ENCODE assay signal across 22 mouse cellular contexts in genomic region chr9:42878401-42878800, GRCm38 (mm10).
DNase-seq lines count a peak whose midpoint lies in the region; ATAC-seq and TF ChIP-seq lines count a peak whose summit lies in the region.
"Had no signal": no experiment of that assay in that cellular context is flagged by ENCODE, and none has a peak within 500 bp of the region (broad histone marks: within the 10 kb centered on the region; RNA-seq: fewer than 3 reads in every experiment).

No protein-coding gene starts in this region.

- WGBS in forebrain, embryonic 13.5 days = 20% methylated on average over 7 of the region's 7 CpGs
- 27% methylated on average over 7 of the region's 7 CpGs for WGBS in forebrain, embryonic 10.5 days
- WGBS in midbrain, embryonic 12.5 days = 18% methylated on average over 7 of the region's 7 CpGs
- 23% methylated on average over 7 of the region's 7 CpGs for WGBS in midbrain, embryonic 11.5 days
- 12% methylated on average over 7 of the region's 7 CpGs for WGBS in forebrain, postnatal 0 days

- peaks cover 10% of the 10 kb centered on the region; the same call in 1 of the 2 replicates for H3K27me3 ChIP-seq in forebrain, embryonic 13.5 days
- peaks cover 24% of the 10 kb centered on the region for H3K27me3 ChIP-seq in forebrain, embryonic 10.5 days (ENCODE audit: poor library complexity, severe bottlenecking)
- 0 out of 2 replicates have a peak, but pooled peaks cover 4% of the 10 kb centered on the region for H3K27me3 ChIP-seq in midbrain, embryonic 12.5 days
- no peaks in the 10 kb centered on the region for H3K27me3 ChIP-seq in midbrain, embryonic 11.5 days (ENCODE audit: control insufficient read depth, insufficient read depth, low read length)
- no peaks in the 10 kb centered on the region for H3K27me3 ChIP-seq in forebrain, postnatal 0 days (ENCODE audit: insufficient read depth, low read length)

- TF ChIP-seq CTCF in forebrain, postnatal 0 days (IDR thresholded peaks at IDR 0.05; ENCODE audit: low read depth) = no peak

- DNase-seq in forebrain, embryonic 10.5 days (ENCODE audit: extremely low spot score, low spot score) = no peak
- no peak for DNase-seq in midbrain, embryonic 11.5 days (ENCODE audit: low spot score, missing footprints)
- DNase-seq in ZHBTc4 (ENCODE audit: low read depth, low spot score) = peak; percentile 89
- peak; percentile 33 for DNase-seq in forebrain, postnatal 0 days
- no peak for DNase-seq in embryo, embryonic 11 days
- DNase-seq: adrenal gland, adult 8-10 months; cerebellum, postnatal 10 days; gastrocnemius, postnatal 36 days; heart, adult 2 months; heart, postnatal 14 days; kidney, postnatal 36 days; left cerebral cortex, postnatal 4 days; lung, embryonic 14.5 days; right cerebral cortex, postnatal 25 days; thymus, postnatal 14 days had no signal

- H3K36me3 ChIP-seq in forebrain, embryonic 13.5 days (ENCODE audit: poor library complexity, severe bottlenecking) = no peaks in the 10 kb centered on the region
- no peaks in the 10 kb centered on the region for H3K36me3 ChIP-seq in forebrain, embryonic 10.5 days (replicated peaks)
- H3K36me3 ChIP-seq in midbrain, embryonic 12.5 days = no peaks in the 10 kb centered on the region
- no peaks in the 10 kb centered on the region for H3K36me3 ChIP-seq in midbrain, embryonic 11.5 days (ENCODE audit: control insufficient read depth, insufficient read depth, low read length)
- no peaks in the 10 kb centered on the region for H3K36me3 ChIP-seq in forebrain, postnatal 0 days (ENCODE audit: insufficient read depth)
- H3K36me3 ChIP-seq: heart, embryonic 13.5 days; limb, embryonic 15.5 days had no signal

- no peak overlapping the region for H3K4me2 ChIP-seq in forebrain, embryonic 13.5 days
- no peak overlapping the region for H3K4me2 ChIP-seq in midbrain, embryonic 12.5 days (replicated peaks)
- no peak overlapping the region for H3K4me2 ChIP-seq in midbrain, embryonic 11.5 days
- no peak overlapping the region for H3K4me2 ChIP-seq in forebrain, postnatal 0 days (ENCODE audit: low read depth)
- H3K4me2 ChIP-seq: heart, embryonic 13.5 days; limb, embryonic 15.5 days; lung, embryonic 14.5 days had no signal

- H3K9me3 ChIP-seq in forebrain, embryonic 13.5 days (replicated peaks) = no peaks in the 10 kb centered on the region
- H3K9me3 ChIP-seq in forebrain, embryonic 10.5 days = no peaks in the 10 kb centered on the region
- no peaks in the 10 kb centered on the region for H3K9me3 ChIP-seq in midbrain, embryonic 12.5 days
- H3K9me3 ChIP-seq in midbrain, embryonic 11.5 days (ENCODE audit: control insufficient read depth, low read length) = no peaks in the 10 kb centered on the region
- no peaks in the 10 kb centered on the region for H3K9me3 ChIP-seq in forebrain, postnatal 0 days (ENCODE audit: low read length)
- H3K9me3 ChIP-seq: heart, embryonic 13.5 days; limb, embryonic 15.5 days had no signal

- no peak overlapping the region for H3K27ac ChIP-seq in forebrain, embryonic 13.5 days
- H3K27ac ChIP-seq in forebrain, embryonic 10.5 days = no peak overlapping the region
- H3K27ac ChIP-seq in midbrain, embryonic 12.5 days (replicated peaks) = no peak overlapping the region
- no peak overlapping the region for H3K27ac ChIP-seq in midbrain, embryonic 11.5 days (ENCODE audit: low read depth, low read length)
- H3K27ac ChIP-seq in forebrain, postnatal 0 days (ENCODE audit: low read depth, low read length) = peak overlapping the region; percentile 35; the same call in 1 of the 2 replicates
- H3K27ac ChIP-seq: heart, adult 2 months; heart, embryonic 13.5 days; limb, embryonic 15.5 days; liver, embryonic 14.5 days had no signal

- H3K4me3 ChIP-seq in forebrain, embryonic 13.5 days = no peak overlapping the region
- no peak overlapping the region for H3K4me3 ChIP-seq in forebrain, embryonic 10.5 days
- H3K4me3 ChIP-seq in midbrain, embryonic 12.5 days = no peak overlapping the region
- H3K4me3 ChIP-seq in midbrain, embryonic 11.5 days (ENCODE audit: low read depth, low read length) = no peak overlapping the region
- no peak overlapping the region for H3K4me3 ChIP-seq in forebrain, postnatal 0 days (ENCODE audit: low read depth, low read length)
- H3K4me3 ChIP-seq: heart, adult 2 months; heart, embryonic 13.5 days; limb, embryonic 15.5 days had no signal

- peak; percentile 87 for ATAC-seq in forebrain, embryonic 13.5 days
- 0 out of 2 replicates have a peak, but pooled peaks have one; percentile 41 for ATAC-seq in midbrain, embryonic 12.5 days (ENCODE audit: low FRiP score, low read depth)
- ATAC-seq in midbrain, embryonic 11.5 days (ENCODE audit: low FRiP score) = no peak
- peak; percentile 89 for ATAC-seq in forebrain, postnatal 0 days
- no peak for ATAC-seq in erythroblast, adult 5-6 weeks (replicated peaks; ENCODE audit: low FRiP score, poor library complexity, severe bottlenecking)
- ATAC-seq: intestine, postnatal 0 days had no signal

- H3K9ac ChIP-seq in forebrain, embryonic 13.5 days = no peak overlapping the region
- H3K9ac ChIP-seq in midbrain, embryonic 12.5 days (replicated peaks) = no peak overlapping the region
- H3K9ac ChIP-seq in midbrain, embryonic 11.5 days (ENCODE audit: low read length) = no peak overlapping the region
- no peak overlapping the region for H3K9ac ChIP-seq in forebrain, postnatal 0 days
- H3K9ac ChIP-seq: heart, embryonic 13.5 days; limb, embryonic 15.5 days; liver, embryonic 14.5 days; lung, embryonic 14.5 days had no signal

- H3K4me1 ChIP-seq in forebrain, embryonic 13.5 days = peaks cover 25% of the 10 kb centered on the region
- H3K4me1 ChIP-seq in forebrain, embryonic 10.5 days = peaks cover 16% of the 10 kb centered on the region
- H3K4me1 ChIP-seq in midbrain, embryonic 12.5 days = peaks cover 14% of the 10 kb centered on the region
- H3K4me1 ChIP-seq in midbrain, embryonic 11.5 days (ENCODE audit: control insufficient read depth, insufficient read depth, low read length) = 0 out of 2 replicates have a peak, but pooled peaks cover 5% of the 10 kb centered on the region
- peaks cover 17% of the 10 kb centered on the region; the same call in 1 of the 2 replicates for H3K4me1 ChIP-seq in forebrain, postnatal 0 days (ENCODE audit: insufficient read depth)

Comparison
In these comparisons a context has a peak if more than half of its experiments do, and no peak if none do; other contexts are left out.
1. ATAC-seq: peak in forebrain, embryonic 13.5 days (single experiment), midbrain, embryonic 12.5 days (single experiment) and forebrain, postnatal 0 days (single experiment); none in midbrain, embryonic 11.5 days (single experiment) and erythroblast, adult 5-6 weeks (single experiment).
2. DNase-seq: peak in ZHBTc4 (single experiment) and forebrain, postnatal 0 days (single experiment); none in forebrain, embryonic 10.5 days (single experiment), midbrain, embryonic 11.5 days (single experiment) and embryo, embryonic 11 days (single experiment).